Mouse (Mus musculus) midbrain, embryonic 14.5 days (tissue): Measurements from ENCODE around the gene Insig1. TPM values are rescaled to one million over a fixed set of nuclear protein-coding genes. Genes with fewer than 3 reads are reported as not detected.

Experiments used
- ATAC-seq: fragments of 200-750 bp; cut with Nextera tagmentation; 2 replicates; pipeline ENCODE4 v1.8.0; 2017; ENCODE audit warnings: moderate number of reproducible peaks, moderate library complexity; ENCODE audit not compliant: low FRiP score, low TSS enrichment
- DNase-seq: peaks from one replicate; pipeline ENCODE4 v3.0.0-alpha.2; 2015
- H3K27ac ChIP-seq: fragments of 300-500 bp; sonication (generic); replicated peaks from 2 replicates; pipeline ENCODE4 v1.5.1; 2014; ENCODE audit warnings: mild to moderate bottlenecking, low read depth, low read length, moderate library complexity
- H3K27me3 ChIP-seq: fragments of 300-500 bp; sonication (generic); 2 replicates; pipeline ENCODE4 v1.6.1; 2014; ENCODE audit warnings: low read length, control low read depth, mixed read lengths; ENCODE audit not compliant: control insufficient read depth, insufficient read depth
- H3K36me3 ChIP-seq: fragments of 300-500 bp; sonication (generic); 2 replicates; pipeline ENCODE4 v1.6.1; 2014; ENCODE audit warnings: low read length, control low read depth; ENCODE audit not compliant: control insufficient read depth, insufficient read depth
- H3K4me1 ChIP-seq: fragments of 300-500 bp; sonication (generic); 2 replicates; pipeline ENCODE4 v1.6.1; 2014; ENCODE audit warnings: mild to moderate bottlenecking, antibody characterized with exemption, low read length, control low read depth; ENCODE audit not compliant: control insufficient read depth, insufficient read depth
- H3K4me2 ChIP-seq: fragments of 300-500 bp; sonication (generic); 2 replicates; pipeline ENCODE4 v1.6.1; 2014; ENCODE audit warnings: mild to moderate bottlenecking, low read length, moderate library complexity
- H3K4me3 ChIP-seq: fragments of 300-500 bp; sonication (generic); replicated peaks from 2 replicates; pipeline ENCODE4 v1.5.1; 2014; ENCODE audit warnings: low read depth, low read length
- H3K9ac ChIP-seq: fragments of 300-500 bp; sonication (generic); replicated peaks from 2 replicates; pipeline ENCODE4 v1.6.1; 2014; ENCODE audit warnings: mild to moderate bottlenecking, low read length, moderate library complexity
- H3K9me3 ChIP-seq: fragments of 300-500 bp; sonication (generic); 2 replicates; pipeline ENCODE4 v1.6.1; 2016; ENCODE audit warnings: low read length, control low read depth, mixed read lengths; ENCODE audit not compliant: control insufficient read depth
- WGBS: fragments of 180-500 bp; shearing (Covaris S2); extraction: QIAGEN DNeasy Blood & Tissue Kit; methylation state at CpG from one replicate; pipeline ENCODE4 v1.1.7; 2014; 5-methylcytosine and 5-hydroxymethylcytosine counted together
- polyA plus RNA-seq: library from polyadenylated mRNA; unstranded; fragments of >200 nt; fragmentation: Nextera tagmentation; extraction: Ambion mirVana; gene quantifications from 2 replicates; pipeline ENCODE4 v1.2.1, GENCODE M21; 2014

The Insig1 gene
- 80.1 and 94.3 TPM in 2 replicates for polyA plus RNA-seq

- peak within 1 kb of the TSS; percentile 86 for H3K4me3 ChIP-seq
- peak within 1 kb of the TSS; percentile 73 for H3K9ac ChIP-seq
- peak within 1 kb of the TSS; percentile 95 for H3K27ac ChIP-seq
- peaks cover 32% of the 10 kb centered on the region for H3K4me1 ChIP-seq
- DNase-seq (peak; percentile 99), ATAC-seq (peak; percentile 95)
- H3K9me3 ChIP-seq, result no peaks in the 10 kb centered on the region
- peaks cover 28% of the 10 kb centered on the region for H3K36me3 ChIP-seq
- H3K27me3 ChIP-seq, result no peaks in the 10 kb centered on the region
- under 1% methylated on average over 61 of the region's 64 CpGs for WGBS
- H3K4me2 ChIP-seq, result peak within 1 kb of the TSS; percentile 89
Observed at GRCm38 (mm10) chr5:28070828-28071455, at the start of gene Insig1. TSS of gene Insig1 (plus strand) at chr5:28071363.

- Histone ChIP-seq H3K4me3 (no peak overlapping the region), H3K36me3 (no peaks in the 10 kb centered on the region), H3K27me3 (no peaks in the 10 kb centered on the region), H3K4me2 (no peak overlapping the region), H3K9ac (no peak overlapping the region), H3K4me1 (no peaks in the 10 kb centered on the region), H3K27ac (no peak overlapping the region), H3K9me3 (0 out of 2 replicates have a peak, but pooled peaks cover 4% of the 10 kb centered on the region)
- WGBS, result 57% methylated on average over 2 of the region's 2 CpGs
- DNase-seq, result no peak
- ATAC-seq, result no peak
Observed at GRCm38 (mm10) chr5:28023452-28023851, 47.7 kb upstream of the Insig1 start.

- ATAC-seq (no peak), DNase-seq (no peak)
- Histone ChIP-seq H3K9ac (no peak overlapping the region), H3K4me3 (no peak overlapping the region), H3K36me3 (no peaks in the 10 kb centered on the region), H3K4me1 (no peaks in the 10 kb centered on the region), H3K27ac (no peak overlapping the region), H3K4me2 (no peak overlapping the region), H3K9me3 (no peaks in the 10 kb centered on the region), H3K27me3 (no peaks in the 10 kb centered on the region)
- WGBS, result 86% methylated on average over 3 of the region's 3 CpGs
Observed at GRCm38 (mm10) chr5:28031577-28032236, 39.5 kb upstream of the Insig1 start.

- H3K4me1 ChIP-seq, result no peaks in the 10 kb centered on the region
- H3K4me3 ChIP-seq, result no peak overlapping the region
- 83% methylated on average over 10 of the region's 10 CpGs for WGBS
- no peaks in the 10 kb centered on the region for H3K9me3 ChIP-seq
- H3K4me2 ChIP-seq, result no peak overlapping the region
- DNase-seq (no peak), ATAC-seq (no peak)
- H3K36me3 ChIP-seq, result no peaks in the 10 kb centered on the region
- no peak overlapping the region for H3K9ac ChIP-seq
- H3K27me3 ChIP-seq, result no peaks in the 10 kb centered on the region
- no peak overlapping the region for H3K27ac ChIP-seq
Observed at GRCm38 (mm10) chr5:28032866-28033265, 38.3 kb upstream of the Insig1 start.

GRCm38 (mm10) chr5:28033281-28033680 is 37.9 kb upstream of the Insig1 start:
- Histone ChIP-seq H3K9ac (no peak overlapping the region), H3K36me3 (no peaks in the 10 kb centered on the region), H3K27me3 (no peaks in the 10 kb centered on the region), H3K27ac (no peak overlapping the region), H3K4me3 (no peak overlapping the region), H3K4me2 (no peak overlapping the region), H3K9me3 (no peaks in the 10 kb centered on the region), H3K4me1 (no peaks in the 10 kb centered on the region)
- ATAC-seq (no peak), DNase-seq (no peak)
- WGBS, result 89% methylated on average over 5 of the region's 5 CpGs

GRCm38 (mm10) chr5:28033826-28034225 is 37.3 kb upstream of the Insig1 start:
- ATAC-seq (no peak), DNase-seq (no peak)
- 92% methylated on average over 5 of the region's 5 CpGs for WGBS

GRCm38 (mm10) chr5:28036011-28036410 is 35.2 kb upstream of the Insig1 start:
- no peak for ATAC-seq
- Histone ChIP-seq H3K27me3 (no peaks in the 10 kb centered on the region), H3K4me1 (no peaks in the 10 kb centered on the region), H3K9me3 (no peaks in the 10 kb centered on the region), H3K4me3 (no peak overlapping the region), H3K9ac (no peak overlapping the region), H3K27ac (no peak overlapping the region), H3K36me3 (no peaks in the 10 kb centered on the region), H3K4me2 (no peak overlapping the region)
- 81% methylated on average over 1 of the region's 1 CpGs for WGBS
- no peak for DNase-seq

More at GRCm38 (mm10) chr5:28033826-28034225, 37.3 kb upstream of the Insig1 start:
- no peak overlapping the region for H3K4me3 ChIP-seq
- no peak overlapping the region for H3K9ac ChIP-seq
- no peak overlapping the region for H3K4me2 ChIP-seq
- no peaks in the 10 kb centered on the region for H3K27me3 ChIP-seq
- H3K36me3 ChIP-seq, result no peaks in the 10 kb centered on the region
- H3K4me1 ChIP-seq, result no peaks in the 10 kb centered on the region
- H3K27ac ChIP-seq, result no peak overlapping the region
- H3K9me3 ChIP-seq, result no peaks in the 10 kb centered on the region

GRCm38 (mm10) chr5:28036518-28036917 is 34.6 kb upstream of the Insig1 start:
- Histone ChIP-seq H3K27me3 (no peaks in the 10 kb centered on the region), H3K9ac (no peak overlapping the region), H3K4me1 (no peaks in the 10 kb centered on the region), H3K27ac (no peak overlapping the region), H3K4me3 (no peak overlapping the region), H3K36me3 (no peaks in the 10 kb centered on the region), H3K4me2 (no peak overlapping the region), H3K9me3 (no peaks in the 10 kb centered on the region)
- DNase-seq, result no peak
- WGBS, result 97% methylated on average over 1 of the region's 1 CpGs
- ATAC-seq, result no peak

- H3K4me2 ChIP-seq, result no peak overlapping the region
- no peak for ATAC-seq
- WGBS, result 57% methylated on average over 3 of the region's 3 CpGs
Observed at GRCm38 (mm10) chr5:28037172-28037591, 34.0 kb upstream of the Insig1 start.

More at GRCm38 (mm10) chr5:28037172-28037591, 34.0 kb upstream of the Insig1 start:
- H3K4me3 ChIP-seq, result no peak overlapping the region
- H3K36me3 ChIP-seq, result no peaks in the 10 kb centered on the region
- no peak for DNase-seq
- no peaks in the 10 kb centered on the region for H3K4me1 ChIP-seq
- no peaks in the 10 kb centered on the region for H3K27me3 ChIP-seq
- no peaks in the 10 kb centered on the region for H3K9me3 ChIP-seq
- H3K27ac ChIP-seq, result no peak overlapping the region
- H3K9ac ChIP-seq, result no peak overlapping the region
